Mouse (Mus musculus): ENCODE measurements around the gene Lax1. TPM values are rescaled to one million over a fixed set of nuclear protein-coding genes. Genes with fewer than 3 reads are reported as not detected.
A peak's percentile ranks its signal among the peaks of the same experiment; 100 is the strongest.

Lax1 gene
- polyA plus RNA-seq, 1 experiment from 2014 or later = 1.8 TPM

DNA sequence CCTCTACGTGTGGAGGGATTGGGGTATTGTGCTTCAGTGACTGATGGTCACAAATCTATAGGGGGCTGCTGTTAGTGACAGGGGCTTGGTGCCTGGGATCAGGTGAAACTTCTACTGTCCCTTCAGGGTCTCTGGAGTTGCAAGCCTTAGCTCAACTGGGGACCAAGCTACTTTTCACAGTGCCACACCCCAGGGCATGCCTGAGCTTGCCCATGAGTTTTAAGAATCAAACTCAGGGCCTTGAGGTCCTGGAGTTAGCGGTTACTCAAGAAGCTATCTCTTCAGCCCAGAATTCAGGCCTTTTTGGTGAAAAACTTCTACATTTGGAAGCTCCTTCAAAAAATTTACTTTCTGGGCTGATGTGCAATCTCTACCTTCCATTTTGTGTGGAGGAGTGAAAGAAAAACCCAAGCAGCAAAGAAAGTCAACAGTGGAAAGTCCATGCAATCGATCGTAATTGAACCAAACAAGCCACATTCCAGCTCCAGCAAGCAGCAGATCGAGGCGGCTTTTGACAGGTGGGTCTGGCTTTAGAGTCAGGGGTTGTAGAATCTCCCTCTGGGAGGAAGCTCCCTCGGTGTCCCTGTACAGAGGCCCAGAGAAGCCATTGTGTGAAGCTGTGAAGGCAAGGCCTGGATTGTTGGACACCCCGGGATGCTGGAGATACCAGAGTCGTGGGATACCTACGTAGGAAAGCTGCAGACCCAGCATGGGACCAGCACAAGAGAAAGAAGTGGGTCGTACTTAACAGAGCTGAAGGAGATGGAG lies 25.5 kb downstream of the Lax1 start:
- POLR2A ChIA-PET = interaction anchor here (1.4 kb wide), 1 partner anchor 9 kb away, joined by 3 read pairs; no protein-coding TSS in a partner anchor
- in situ Hi-C loops (cut with MboI; ENCODE audit: low pct_unique_long_range_greater_than_20kb) = no loop called here
- no peaks in the 10 kb centered on the region for H3K27me3 ChIP-seq
- ATAC-seq = no peak
- DNase-seq (ENCODE audit: low read depth, low spot score) = no peak
- TF ChIP-seq CTCF (IDR thresholded peaks at IDR 0.05) = no peak
- CTCF ChIA-PET = interaction anchor here (0.7 to 1.7 kb wide), 3 partner anchors 7 to 16 kb away, joined by 3 to 4 read pairs (median 3); no protein-coding TSS in a partner anchor

- CTCF ChIA-PET = interaction anchor here (1.2 to 1.7 kb wide), 2 partner anchors 8 to 15 kb away, joined by 3 to 4 read pairs; no protein-coding TSS in a partner anchor
- no peak for DNase-seq (ENCODE audit: low read depth, low spot score)
- H3K27me3 ChIP-seq = no peaks in the 10 kb centered on the region
- POLR2A ChIA-PET = no interaction called here
- TF ChIP-seq CTCF (IDR thresholded peaks at IDR 0.05) = no peak
- in situ Hi-C loops (cut with MboI; ENCODE audit: low pct_unique_long_range_greater_than_20kb) = no loop called here
- no peak for ATAC-seq
These were observed 26.5 kb downstream of the Lax1 start for GRCm38 (mm10) chr1:133663427-133663826.

DNA sequence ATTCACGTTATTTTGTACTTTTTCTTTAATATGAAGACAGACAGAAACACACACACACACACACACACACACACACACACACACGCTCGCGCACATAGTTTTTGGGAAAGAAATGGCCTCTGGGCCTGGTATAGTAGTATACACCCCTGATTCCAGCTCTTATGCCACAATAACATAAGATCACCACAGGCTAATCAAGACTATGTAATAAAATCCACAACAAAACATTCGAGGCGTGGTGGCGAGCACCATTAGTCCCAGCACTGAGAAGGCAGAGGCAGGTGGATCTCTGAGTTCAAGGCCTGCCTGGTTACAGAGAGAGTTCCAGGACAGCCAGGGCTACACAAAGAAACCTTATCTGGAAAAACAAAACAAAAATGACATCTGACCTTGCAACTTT lies 27.0 kb downstream of the Lax1 start:
- H3K27me3 ChIP-seq = no peaks in the 10 kb centered on the region
- no peak for DNase-seq (ENCODE audit: low read depth, low spot score)
- TF ChIP-seq CTCF (IDR thresholded peaks at IDR 0.05) = no peak
- ChIA-PET CTCF (interaction anchor here (1.7 kb wide), 1 partner anchor 9 kb away, joined by 4 read pairs; no protein-coding TSS in a partner anchor), POLR2A (no interaction called here)
- ATAC-seq = no peak
- in situ Hi-C loops (cut with MboI; ENCODE audit: low pct_unique_long_range_greater_than_20kb) = no loop called here

DNA sequence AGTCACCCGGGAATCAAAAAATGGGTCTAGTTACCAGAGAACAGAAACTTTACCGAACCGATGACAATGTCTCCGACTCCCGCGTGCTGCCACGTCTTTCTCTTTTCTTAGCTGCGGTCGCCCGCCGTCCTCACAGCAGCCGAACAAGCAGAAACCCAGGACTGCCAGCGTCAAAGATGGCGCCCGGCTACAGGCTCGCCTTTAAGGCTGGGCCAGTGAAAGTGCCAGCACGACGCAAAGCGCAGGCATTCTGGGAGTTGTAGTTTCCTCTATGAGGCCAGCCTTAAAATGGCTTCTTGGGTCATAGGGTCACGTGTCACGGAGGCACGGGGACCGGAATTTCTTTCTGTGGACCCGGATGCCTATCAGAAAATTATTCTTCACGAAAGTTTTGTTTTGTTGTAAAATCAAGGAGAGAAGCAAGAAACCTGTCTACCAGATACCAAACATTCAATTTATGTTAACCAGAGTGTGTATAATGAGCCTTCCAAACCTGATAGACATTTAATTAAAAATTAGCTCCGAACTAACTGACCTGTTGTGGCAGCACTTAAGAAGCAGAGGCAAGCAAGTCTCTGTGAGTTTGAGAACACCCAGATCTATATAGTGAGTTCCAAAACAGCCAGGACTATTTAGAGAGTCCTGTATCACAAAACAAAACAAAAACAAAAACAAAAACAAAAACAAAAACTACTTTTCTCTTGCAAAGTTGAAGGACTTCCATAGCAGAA lies 28.5 kb downstream of the Lax1 start, which contains the start of gene Gm38394:
Gene Gm38394 (minus strand): TSS at position 116 of the 731 bp plus-strand sequence.
- no peaks in the 10 kb centered on the region for H3K27me3 ChIP-seq
- DNase-seq (ENCODE audit: low read depth, low spot score) = peak; percentile 77
- peak; percentile 86 for ATAC-seq
- POLR2A ChIA-PET = interaction anchor here (2.0 kb wide), 1 partner anchor 24 kb away, joined by 6 read pairs; no protein-coding TSS in a partner anchor
- CTCF ChIA-PET = no interaction called here
- in situ Hi-C loops (cut with MboI; ENCODE audit: low pct_unique_long_range_greater_than_20kb) = no loop called here
- TF ChIP-seq CTCF (IDR thresholded peaks at IDR 0.05) = no peak

- in situ Hi-C loops (cut with MboI; ENCODE audit: low pct_unique_long_range_greater_than_20kb) = no loop called here
- DNase-seq (ENCODE audit: low read depth, low spot score) (no peak), ATAC-seq (peak; percentile 63)
- H3K27me3 ChIP-seq = no peaks in the 10 kb centered on the region
- TF ChIP-seq CTCF (IDR thresholded peaks at IDR 0.05) = no peak
- ChIA-PET POLR2A (interaction anchor here (0.9 to 2.0 kb wide), 4 partner anchors 13 to 39 kb away, joined by 3 to 6 read pairs (median 5); no protein-coding TSS in a partner anchor), CTCF (interaction anchor here (1.0 to 1.2 kb wide), 3 partner anchors 22 to 55 kb away, joined by 3 to 5 read pairs (median 3); no protein-coding TSS in a partner anchor)
These were observed 29.3 kb downstream of the Lax1 start, which contains the start of gene Zbed6 for GRCm38 (mm10) chr1:133660466-133661202. Gene Zbed6 (minus strand): TSS chr1:133660885.

- TF ChIP-seq CTCF (IDR thresholded peaks at IDR 0.05) = no peak
- in situ Hi-C loops (cut with MboI; ENCODE audit: low pct_unique_long_range_greater_than_20kb) = loop anchor here (5.0 kb wide), 1 partner anchor 43 kb away; no protein-coding TSS in a partner anchor
- H3K27me3 ChIP-seq = no peaks in the 10 kb centered on the region
- ATAC-seq (no peak), DNase-seq (ENCODE audit: low read depth, low spot score) (no peak)
- CTCF ChIA-PET = interaction anchor here (1.3 kb wide), 1 partner anchor 11 kb away, joined by 3 read pairs; no protein-coding TSS in a partner anchor
- POLR2A ChIA-PET = no interaction called here
These were observed 31.0 kb downstream of the Lax1 start for GRCm38 (mm10) chr1:133658878-133659277.

- ATAC-seq (no peak), DNase-seq (ENCODE audit: low read depth, low spot score) (no peak)
- no peaks in the 10 kb centered on the region for H3K27me3 ChIP-seq
- in situ Hi-C loops (cut with MboI; ENCODE audit: low pct_unique_long_range_greater_than_20kb) = loop anchor here (5.0 kb wide), 1 partner anchor 45 kb away; no protein-coding TSS in a partner anchor
- POLR2A ChIA-PET = no interaction called here
- no peak for TF ChIP-seq CTCF (IDR thresholded peaks at IDR 0.05)
- CTCF ChIA-PET = no interaction called here
These were observed 33.1 kb downstream of the Lax1 start for GRCm38 (mm10) chr1:133656811-133657210.

- TF ChIP-seq CTCF (IDR thresholded peaks at IDR 0.05) = no peak
- CTCF ChIA-PET = no interaction called here
- in situ Hi-C loops (cut with MboI; ENCODE audit: low pct_unique_long_range_greater_than_20kb) = no loop called here
- ATAC-seq (no peak), DNase-seq (ENCODE audit: low read depth, low spot score) (no peak)
- H3K27me3 ChIP-seq = no peaks in the 10 kb centered on the region
- POLR2A ChIA-PET = no interaction called here
These were observed 36.9 kb downstream of the Lax1 start for GRCm38 (mm10) chr1:133653033-133653432.

GRCm38 (mm10) chr1:133650288-133651055 lies 39.4 kb downstream of the Lax1 start:
- CTCF ChIA-PET = no interaction called here
- H3K27me3 ChIP-seq = no peaks in the 10 kb centered on the region
- ATAC-seq (no peak), DNase-seq (ENCODE audit: low read depth, low spot score) (no peak)
- POLR2A ChIA-PET = no interaction called here
- in situ Hi-C loops (cut with MboI; ENCODE audit: low pct_unique_long_range_greater_than_20kb) = no loop called here
- no peak for TF ChIP-seq CTCF (IDR thresholded peaks at IDR 0.05)
